Mouse (Mus musculus): ENCODE measurements around the gene Snx18. TPM values are rescaled to one million over a fixed set of nuclear protein-coding genes. Genes with fewer than 3 reads are reported as not detected.

Gene Snx18
- polyA plus RNA-seq, 1 experiment from 2014 or later = 20.8 TPM

GRCm38 (mm10) chr13:113604321-113604720 lies 14.0 kb downstream of the Snx18 start:
- no peak overlapping the region for H3K9ac ChIP-seq (replicated peaks)
- ATAC-seq (ENCODE audit: low FRiP score, low read depth) = no peak
- WGBS = 78% methylated on average over 6 of the region's 6 CpGs
- H3K4me1 ChIP-seq = peaks cover 7% of the 10 kb centered on the region
- no peak overlapping the region for H3K4me3 ChIP-seq
- no peak overlapping the region for H3K4me2 ChIP-seq (replicated peaks)
- no peaks in the 10 kb centered on the region for H3K9me3 ChIP-seq
- no peak overlapping the region for H3K27ac ChIP-seq (replicated peaks)
- no peaks in the 10 kb centered on the region for H3K36me3 ChIP-seq
- no peaks in the 10 kb centered on the region for H3K27me3 ChIP-seq

DNA sequence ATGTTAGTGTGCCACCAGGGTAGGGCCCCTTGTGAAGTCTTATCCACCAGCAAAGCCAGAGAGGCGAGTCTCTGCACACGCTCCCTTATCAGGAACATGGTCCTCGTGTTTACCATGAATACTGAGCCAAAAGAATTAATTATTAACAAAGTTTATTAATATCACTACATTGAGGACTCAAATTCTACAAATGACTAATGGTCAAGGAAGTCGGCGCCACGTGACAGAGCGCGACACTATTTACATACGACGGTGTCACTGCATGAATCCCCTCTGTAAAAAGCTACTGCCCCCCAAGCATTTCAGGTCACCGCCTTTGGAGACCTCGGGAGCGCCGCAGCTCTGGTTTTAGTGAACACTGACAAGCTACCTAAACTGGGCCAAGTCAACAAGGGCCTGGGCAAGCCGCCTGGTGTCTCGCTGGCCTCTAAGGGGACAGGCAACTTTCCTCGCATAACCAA lies 15.5 kb downstream of the Snx18 start:
- WGBS = 94% methylated on average over 17 of the region's 17 CpGs
- ATAC-seq (ENCODE audit: low FRiP score, low read depth) = no peak
- H3K27ac ChIP-seq (replicated peaks) = no peak overlapping the region

DNA sequence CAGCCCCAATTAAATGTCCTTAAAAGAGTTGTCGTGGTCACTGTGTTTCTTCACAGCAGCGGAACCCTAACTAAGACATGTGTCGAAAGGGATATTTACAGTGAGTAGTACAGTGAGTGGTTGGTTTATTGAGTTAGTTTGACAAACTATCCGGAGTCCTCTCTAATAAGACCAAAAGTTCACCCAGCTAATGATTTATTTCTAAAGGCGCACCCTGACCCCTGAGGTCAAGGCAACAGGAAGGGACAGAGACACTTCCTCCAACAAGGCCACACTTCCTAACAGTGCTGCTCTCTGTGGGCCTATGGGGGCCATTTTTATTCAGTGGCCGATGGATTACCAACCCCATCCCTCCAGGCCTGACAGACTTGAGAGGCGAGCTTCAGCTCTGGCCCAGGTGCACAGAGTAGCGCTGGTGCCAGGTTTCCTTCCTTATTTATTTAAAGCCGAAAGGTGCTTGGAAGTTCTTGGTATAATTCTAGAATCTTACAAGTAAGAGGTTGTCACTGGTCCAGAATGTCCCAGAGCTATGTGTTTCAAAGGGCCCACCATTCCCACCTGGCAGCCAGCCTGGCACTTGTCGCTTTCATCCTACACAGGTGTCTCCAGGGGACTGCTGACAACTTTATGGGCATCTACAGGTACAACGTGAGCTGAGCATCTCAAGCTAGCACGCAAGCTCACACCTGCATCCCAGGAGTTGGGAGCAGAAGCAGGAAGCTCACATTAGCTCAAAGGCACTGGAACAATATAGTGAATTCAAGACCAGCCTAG lies 16.3 kb downstream of the Snx18 start:
- no peak overlapping the region for H3K27ac ChIP-seq (replicated peaks)
- H3K4me2 ChIP-seq (replicated peaks) = no peak overlapping the region
- H3K27me3 ChIP-seq = no peaks in the 10 kb centered on the region
- H3K4me3 ChIP-seq = no peak overlapping the region
- no peaks in the 10 kb centered on the region for H3K9me3 ChIP-seq
- ATAC-seq (ENCODE audit: low FRiP score, low read depth) = no peak
- peaks cover 7% of the 10 kb centered on the region for H3K4me1 ChIP-seq
- H3K9ac ChIP-seq (replicated peaks) = no peak overlapping the region
- H3K36me3 ChIP-seq = no peaks in the 10 kb centered on the region
- 94% methylated on average over 12 of the region's 12 CpGs for WGBS

More for the DNA sequence above, 15.5 kb downstream of the Snx18 start:
- no peak overlapping the region for H3K4me2 ChIP-seq (replicated peaks)
- no peaks in the 10 kb centered on the region for H3K9me3 ChIP-seq
- H3K4me3 ChIP-seq = no peak overlapping the region
- peaks cover 7% of the 10 kb centered on the region for H3K4me1 ChIP-seq
- no peaks in the 10 kb centered on the region for H3K27me3 ChIP-seq
- H3K9ac ChIP-seq (replicated peaks) = no peak overlapping the region
- H3K36me3 ChIP-seq = no peaks in the 10 kb centered on the region

DNA sequence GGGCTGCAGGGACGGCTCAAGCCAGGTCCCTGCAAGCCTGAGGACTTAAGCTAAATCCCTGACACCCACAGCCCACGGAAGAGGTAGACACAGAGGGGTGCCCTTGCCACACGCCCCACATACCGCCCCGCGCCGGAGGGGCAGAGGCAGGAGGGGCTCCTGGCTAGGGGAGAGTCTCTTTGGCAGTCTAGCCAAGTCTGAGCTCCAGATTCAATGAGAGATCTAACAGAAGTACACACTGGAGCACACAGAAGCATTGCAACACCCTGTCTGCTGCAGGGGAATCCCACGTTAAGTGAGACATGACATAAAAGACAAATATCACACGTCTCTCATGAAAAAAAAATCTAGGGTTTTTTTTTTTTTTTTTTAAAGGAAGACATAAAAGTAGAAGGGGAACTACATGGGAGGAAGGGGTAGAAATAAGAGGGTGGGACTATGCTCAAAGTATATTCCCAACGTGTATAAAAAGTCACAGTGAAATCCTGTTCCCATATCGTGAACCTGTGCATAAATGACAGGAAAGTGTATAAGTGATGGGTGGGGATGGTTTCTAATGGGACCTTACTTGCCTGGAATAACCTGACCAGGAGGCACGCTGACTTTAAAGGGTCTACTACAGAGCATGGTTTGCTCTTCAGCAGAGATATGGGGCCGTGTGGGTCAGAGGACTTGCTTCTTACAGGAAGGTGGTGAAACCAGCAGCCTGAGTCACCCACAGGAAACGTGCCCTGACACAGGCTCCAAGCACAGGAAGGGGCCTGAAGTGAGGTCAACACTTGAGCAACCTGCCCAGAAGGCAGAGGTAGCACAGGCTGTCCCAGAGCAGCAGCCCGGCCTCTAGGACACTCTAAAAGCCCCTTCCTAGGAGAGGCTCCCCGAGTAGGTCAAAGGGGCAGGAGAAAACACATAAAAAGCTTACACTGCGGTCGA lies 17.6 kb downstream of the Snx18 start:
- Histone ChIP-seq H3K4me2 (replicated peaks) (no peak overlapping the region), H3K9ac (replicated peaks) (no peak overlapping the region), H3K36me3 (no peaks in the 10 kb centered on the region), H3K4me3 (no peak overlapping the region), H3K9me3 (no peaks in the 10 kb centered on the region), H3K4me1 (peaks cover 12% of the 10 kb centered on the region), H3K27ac (replicated peaks) (no peak overlapping the region), H3K27me3 (no peaks in the 10 kb centered on the region)
- ATAC-seq (ENCODE audit: low FRiP score, low read depth) = no peak
- 95% methylated on average over 18 of the region's 18 CpGs for WGBS

GRCm38 (mm10) chr13:113599701-113600530 lies 18.4 kb downstream of the Snx18 start:
- no peaks in the 10 kb centered on the region for H3K36me3 ChIP-seq
- no peak overlapping the region for H3K4me3 ChIP-seq
- H3K4me2 ChIP-seq (replicated peaks) = no peak overlapping the region
- H3K27me3 ChIP-seq = no peaks in the 10 kb centered on the region
- no peak overlapping the region for H3K27ac ChIP-seq (replicated peaks)
- H3K9me3 ChIP-seq = no peaks in the 10 kb centered on the region
- no peak for ATAC-seq (ENCODE audit: low FRiP score, low read depth)
- 91% methylated on average over 22 of the region's 22 CpGs for WGBS
- no peak overlapping the region for H3K9ac ChIP-seq (replicated peaks)
- peaks cover 18% of the 10 kb centered on the region for H3K4me1 ChIP-seq

DNA sequence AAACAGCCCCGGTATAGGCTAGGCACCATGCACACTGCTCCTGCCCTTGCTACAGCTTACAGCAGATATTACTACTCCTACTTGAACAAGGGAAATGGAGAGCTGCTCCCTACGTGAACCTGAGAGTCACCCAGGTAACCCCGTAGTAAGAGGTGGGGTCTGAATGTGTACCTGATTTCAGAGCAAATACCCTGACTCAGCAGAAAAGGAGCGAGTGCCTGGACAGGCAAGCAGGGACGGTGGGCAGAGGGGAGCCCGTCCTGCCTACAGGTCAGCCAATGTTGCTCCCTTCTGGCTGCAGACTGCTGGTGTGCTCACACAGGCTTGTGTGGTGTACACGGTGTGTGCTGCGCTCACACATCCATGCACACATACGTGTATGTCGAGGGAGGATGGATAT lies 20.7 kb downstream of the Snx18 start:
- no peak overlapping the region for H3K4me2 ChIP-seq (replicated peaks)
- no peak overlapping the region for H3K4me3 ChIP-seq
- no peak overlapping the region for H3K9ac ChIP-seq (replicated peaks)
- H3K27ac ChIP-seq (replicated peaks) = no peak overlapping the region
- H3K4me1 ChIP-seq = peaks cover 12% of the 10 kb centered on the region; the same call in 1 of the 2 replicates
- no peak for ATAC-seq (ENCODE audit: low FRiP score, low read depth)
- 91% methylated on average over 10 of the region's 10 CpGs for WGBS
- peaks cover 10% of the 10 kb centered on the region for H3K36me3 ChIP-seq
- no peaks in the 10 kb centered on the region for H3K27me3 ChIP-seq
- no peaks in the 10 kb centered on the region for H3K9me3 ChIP-seq

- Histone ChIP-seq H3K9ac (replicated peaks) (no peak overlapping the region), H3K36me3 (peaks cover 13% of the 10 kb centered on the region), H3K27ac (replicated peaks) (no peak overlapping the region), H3K4me3 (no peak overlapping the region), H3K4me1 (peaks cover 12% of the 10 kb centered on the region; the same call in 1 of the 2 replicates), H3K9me3 (no peaks in the 10 kb centered on the region), H3K4me2 (replicated peaks) (no peak overlapping the region), H3K27me3 (no peaks in the 10 kb centered on the region)
- WGBS = 88% methylated on average over 13 of the region's 13 CpGs
- ATAC-seq (ENCODE audit: low FRiP score, low read depth) = no peak
Measured at GRCm38 (mm10) chr13:113596821-113597541, 21.4 kb downstream of the Snx18 start.

GRCm38 (mm10) chr13:113595987-113596386 lies 22.4 kb downstream of the Snx18 start:
- peaks cover 13% of the 10 kb centered on the region for H3K36me3 ChIP-seq
- ATAC-seq (ENCODE audit: low FRiP score, low read depth) = no peak
- H3K27ac ChIP-seq (replicated peaks) = no peak overlapping the region
- H3K9ac ChIP-seq (replicated peaks) = no peak overlapping the region
- no peaks in the 10 kb centered on the region for H3K27me3 ChIP-seq
- H3K9me3 ChIP-seq = no peaks in the 10 kb centered on the region
- H3K4me2 ChIP-seq (replicated peaks) = no peak overlapping the region
- 73% methylated on average over 8 of the region's 8 CpGs for WGBS
- H3K4me3 ChIP-seq = no peak overlapping the region
- H3K4me1 ChIP-seq = peaks cover 12% of the 10 kb centered on the region; the same call in 1 of the 2 replicates

- H3K4me2 ChIP-seq (replicated peaks) = no peak overlapping the region
- H3K27ac ChIP-seq (replicated peaks) = no peak overlapping the region
- whole genome bisulfite sequencing = 83% methylated on average over 8 of the region's 8 CpGs
- H3K9ac ChIP-seq (replicated peaks) = no peak overlapping the region
- peaks cover 12% of the 10 kb centered on the region; the same call in 1 of the 2 replicates for H3K4me1 ChIP-seq
- H3K4me3 ChIP-seq = no peak overlapping the region
- ATAC-seq (ENCODE audit: low FRiP score, low read depth) = no peak
- H3K36me3 ChIP-seq = peaks cover 19% of the 10 kb centered on the region
- H3K9me3 ChIP-seq = no peaks in the 10 kb centered on the region
- H3K27me3 ChIP-seq = no peaks in the 10 kb centered on the region
Measured at GRCm38 (mm10) chr13:113595219-113595618, 23.1 kb downstream of the Snx18 start.

DNA sequence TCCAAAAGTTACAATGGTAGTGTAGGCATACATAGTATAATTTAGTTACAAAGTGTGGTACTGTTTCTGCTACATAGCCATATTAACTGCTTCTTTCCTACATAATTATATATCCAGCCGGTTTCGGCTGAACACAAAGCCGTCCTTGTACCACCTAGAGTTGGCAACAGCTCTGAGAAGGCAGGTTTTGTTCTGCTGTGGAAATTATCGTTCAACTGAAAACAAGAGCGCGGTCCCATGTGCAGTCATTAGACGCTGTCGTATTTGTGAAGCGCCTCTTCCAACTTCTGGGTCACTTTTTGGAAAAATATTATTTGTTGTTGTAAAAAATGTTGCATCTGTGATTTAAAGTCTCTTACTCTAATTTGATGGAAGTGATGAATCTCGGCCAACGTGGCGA lies 24.0 kb downstream of the Snx18 start:
- Histone ChIP-seq H3K4me1 (peaks cover 12% of the 10 kb centered on the region; the same call in 1 of the 2 replicates), H3K9me3 (no peaks in the 10 kb centered on the region), H3K9ac (replicated peaks) (no peak overlapping the region), H3K27ac (replicated peaks) (no peak overlapping the region), H3K27me3 (no peaks in the 10 kb centered on the region), H3K4me3 (no peak overlapping the region), H3K4me2 (replicated peaks) (no peak overlapping the region), H3K36me3 (peaks cover 21% of the 10 kb centered on the region)
- ATAC-seq (ENCODE audit: low FRiP score, low read depth) = no peak
- 94% methylated on average over 12 of the region's 12 CpGs for WGBS

- Histone ChIP-seq H3K27ac (replicated peaks) (no peak overlapping the region), H3K9ac (replicated peaks) (no peak overlapping the region), H3K36me3 (peaks cover 21% of the 10 kb centered on the region), H3K4me3 (no peak overlapping the region), H3K27me3 (no peaks in the 10 kb centered on the region; the same call in 1 of the 2 replicates), H3K4me1 (peaks cover 12% of the 10 kb centered on the region; the same call in 1 of the 2 replicates), H3K9me3 (no peaks in the 10 kb centered on the region), H3K4me2 (replicated peaks) (no peak overlapping the region)
- no peak for ATAC-seq (ENCODE audit: low FRiP score, low read depth)
- WGBS = 91% methylated on average over 17 of the region's 17 CpGs
Measured at GRCm38 (mm10) chr13:113593711-113594110, 24.7 kb downstream of the Snx18 start.

Measured in midbrain, embryonic 12.5 days (tissue).